Mouse (Mus musculus): Measurements from ENCODE around the gene Adgrg1. TPM values are rescaled to one million over a fixed set of nuclear protein-coding genes. Genes with fewer than 3 reads are reported as not detected.
"Not testable (repeated sequence)": the region's sequence is repeated elsewhere in the genome, so short reads cannot be mapped to it uniquely, and the experiment has no call there.

The Adgrg1 gene
- polyA plus RNA-seq, 1 experiment from 2014 or later: 140 TPM

DNA sequence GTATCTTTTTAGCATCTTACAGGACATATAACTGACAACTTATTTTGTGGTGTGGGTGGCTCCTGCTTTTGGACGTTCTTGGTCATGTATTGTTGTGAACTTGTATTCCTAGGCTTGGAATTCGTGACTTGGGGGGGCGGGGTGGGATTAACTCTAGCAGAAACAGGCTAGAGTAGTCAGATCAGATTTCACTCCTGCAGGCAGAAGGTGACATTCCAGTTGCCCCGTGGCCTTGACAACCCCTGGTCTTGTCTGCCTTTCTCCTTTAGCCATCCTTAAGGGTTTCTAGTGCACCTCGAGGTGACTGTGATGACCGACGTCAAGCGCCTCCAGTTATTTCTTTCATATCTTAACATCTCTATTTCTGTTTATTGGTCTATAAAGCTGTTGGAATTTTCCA lies 48.6 kb downstream of the Adgrg1 start:
- no peaks in the 10 kb centered on the region for H3K9me3 ChIP-seq (ENCODE audit: control insufficient read depth, low read length)
- no peak overlapping the region for H3K4me3 ChIP-seq (ENCODE audit: low read depth, low read length)
- H3K9ac ChIP-seq (ENCODE audit: low read length): no peak overlapping the region
- H3K27ac ChIP-seq (ENCODE audit: low read depth, low read length): no peak overlapping the region
- no peaks in the 10 kb centered on the region for H3K27me3 ChIP-seq (ENCODE audit: control insufficient read depth, insufficient read depth, low read length)
- H3K36me3 ChIP-seq (ENCODE audit: control insufficient read depth, insufficient read depth, low read length): no peaks in the 10 kb centered on the region
- no peaks in the 10 kb centered on the region; the same call in 1 of the 2 replicates for H3K4me1 ChIP-seq (ENCODE audit: control insufficient read depth, insufficient read depth, low read length)
- H3K4me2 ChIP-seq (ENCODE audit: low read depth): no peak overlapping the region
- no peak for ATAC-seq (ENCODE audit: insufficient read depth, low FRiP score, low TSS enrichment)
- DNase-seq (ENCODE audit: low spot score): no peak
- 35% methylated on average over 8 of the region's 8 CpGs for WGBS

DNA sequence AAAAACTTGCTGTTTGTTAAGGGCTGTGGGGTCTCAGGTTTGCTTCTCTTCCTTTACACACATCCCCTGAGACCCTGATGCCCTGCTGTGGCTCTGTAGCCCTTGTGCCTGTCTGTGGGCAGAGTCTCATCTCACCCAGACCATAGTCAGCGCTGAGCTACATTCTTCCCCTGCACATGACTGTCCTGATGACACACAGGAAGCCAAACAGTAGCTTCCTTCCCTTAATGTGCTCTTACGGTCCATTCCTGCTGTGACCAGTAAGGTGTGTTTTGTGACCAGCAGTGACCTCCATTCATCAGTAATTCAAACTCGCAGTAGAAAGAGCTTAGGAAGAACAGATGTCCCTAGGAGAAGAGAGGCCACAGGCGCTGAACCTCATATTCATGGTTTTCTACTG lies 49.8 kb downstream of the Adgrg1 start:
- H3K4me2 ChIP-seq (ENCODE audit: low read depth): no peak overlapping the region
- ATAC-seq (ENCODE audit: insufficient read depth, low FRiP score, low TSS enrichment) (no peak), DNase-seq (ENCODE audit: low spot score) (no peak)
- no peaks in the 10 kb centered on the region for H3K27me3 ChIP-seq (ENCODE audit: control insufficient read depth, insufficient read depth, low read length)
- WGBS: 74% methylated on average over 4 of the region's 4 CpGs
- H3K36me3 ChIP-seq (ENCODE audit: control insufficient read depth, insufficient read depth, low read length): no peaks in the 10 kb centered on the region
- H3K27ac ChIP-seq (ENCODE audit: low read depth, low read length): no peak overlapping the region
- H3K4me1 ChIP-seq (ENCODE audit: control insufficient read depth, insufficient read depth, low read length): no peaks in the 10 kb centered on the region; the same call in 1 of the 2 replicates
- H3K9ac ChIP-seq (ENCODE audit: low read length): no peak overlapping the region
- H3K9me3 ChIP-seq (ENCODE audit: control insufficient read depth, low read length): no peaks in the 10 kb centered on the region
- H3K4me3 ChIP-seq (ENCODE audit: low read depth, low read length): no peak overlapping the region

- Histone ChIP-seq H3K9me3 (ENCODE audit: control insufficient read depth, low read length) (no peaks in the 10 kb centered on the region), H3K36me3 (ENCODE audit: control insufficient read depth, insufficient read depth, low read length) (no peaks in the 10 kb centered on the region), H3K4me2 (ENCODE audit: low read depth) (no peak overlapping the region), H3K9ac (ENCODE audit: low read length) (no peak overlapping the region), H3K27ac (ENCODE audit: low read depth, low read length) (no peak overlapping the region), H3K27me3 (ENCODE audit: control insufficient read depth, insufficient read depth, low read length) (no peaks in the 10 kb centered on the region), H3K4me1 (ENCODE audit: control insufficient read depth, insufficient read depth, low read length) (no peaks in the 10 kb centered on the region; the same call in 1 of the 2 replicates), H3K4me3 (ENCODE audit: low read depth, low read length) (no peak overlapping the region)
- whole genome bisulfite sequencing: 64% methylated on average over 2 of the region's 2 CpGs
- ATAC-seq (ENCODE audit: insufficient read depth, low FRiP score, low TSS enrichment) (no peak), DNase-seq (ENCODE audit: low spot score) (no peak)
These were observed 50.9 kb downstream of the Adgrg1 start for GRCm38 (mm10) chr8:95025421-95025820.

DNA sequence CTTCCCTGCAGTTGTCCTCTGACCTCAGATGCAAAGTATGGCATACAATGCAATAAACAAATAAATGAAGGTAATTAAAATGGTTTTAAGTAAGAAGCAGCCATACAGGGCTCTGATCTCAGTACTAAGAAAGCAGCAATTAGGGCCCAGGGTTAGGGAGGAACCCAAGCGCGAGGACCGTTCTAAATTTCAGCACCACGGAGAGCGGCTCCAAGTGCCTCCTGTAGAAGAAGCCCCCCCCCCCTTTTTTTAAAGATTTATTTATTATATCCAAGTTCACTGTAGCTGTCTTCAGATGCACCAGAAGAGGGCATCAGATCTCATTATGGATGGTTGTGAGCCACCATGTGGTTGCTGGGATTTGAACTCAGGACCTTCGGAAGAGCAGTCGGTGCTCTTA lies 53.8 kb downstream of the Adgrg1 start:
- not testable (repeated sequence) for H3K4me3 ChIP-seq (ENCODE audit: low read depth, low read length); H3K27ac ChIP-seq (ENCODE audit: low read depth, low read length); ATAC-seq (ENCODE audit: insufficient read depth, low FRiP score, low TSS enrichment); H3K36me3 ChIP-seq (ENCODE audit: control insufficient read depth, insufficient read depth, low read length); H3K4me2 ChIP-seq (ENCODE audit: low read depth); H3K9me3 ChIP-seq (ENCODE audit: control insufficient read depth, low read length); H3K27me3 ChIP-seq (ENCODE audit: control insufficient read depth, insufficient read depth, low read length); H3K4me1 ChIP-seq (ENCODE audit: control insufficient read depth, insufficient read depth, low read length); H3K9ac ChIP-seq (ENCODE audit: low read length)
- WGBS: 55% methylated on average over 7 of the region's 7 CpGs
- peak; percentile 42 for DNase-seq (ENCODE audit: low spot score)

DNA sequence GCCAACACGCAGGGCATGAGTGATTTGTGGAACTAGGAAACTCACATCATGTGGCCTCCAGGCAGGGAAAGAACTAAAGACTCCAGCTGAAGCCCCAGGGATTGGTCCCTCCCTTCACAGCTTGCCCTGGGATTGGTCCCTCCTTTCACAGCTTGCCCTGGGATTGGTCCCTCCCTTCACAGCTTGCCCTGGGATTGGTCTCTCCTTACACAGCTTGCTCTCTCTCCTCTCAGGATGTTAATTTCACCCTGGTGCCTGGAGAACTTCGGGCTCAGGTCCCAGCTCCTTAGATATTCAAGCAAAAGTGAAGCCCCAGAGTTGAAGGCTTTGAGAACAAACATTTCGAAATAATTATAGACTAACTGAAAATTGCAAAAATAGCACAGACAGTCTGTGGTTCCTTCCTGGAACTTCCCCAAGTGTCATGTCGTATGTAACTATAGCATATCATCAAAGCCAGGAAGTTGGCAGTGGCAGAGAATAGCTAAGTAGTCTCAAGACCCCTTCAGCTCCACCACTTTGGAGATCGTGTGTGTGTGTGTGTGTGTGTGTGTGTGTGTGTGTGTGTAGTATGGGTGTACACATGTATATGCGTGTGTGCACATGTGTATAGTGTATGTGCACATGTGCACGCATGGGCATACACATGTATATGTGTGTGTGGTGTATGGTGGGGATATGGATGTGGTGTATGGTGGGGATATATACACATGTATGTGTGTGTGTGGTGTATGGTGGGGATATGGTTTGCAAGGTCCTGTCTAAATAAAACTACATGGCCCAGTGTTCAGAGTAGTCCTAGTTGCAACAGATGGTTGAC lies 62.8 kb downstream of the Adgrg1 start:
- no peak for DNase-seq (ENCODE audit: low spot score)
- Histone ChIP-seq H3K27ac (ENCODE audit: low read depth, low read length) (no peak overlapping the region), H3K4me1 (ENCODE audit: control insufficient read depth, insufficient read depth, low read length) (no peaks in the 10 kb centered on the region), H3K36me3 (ENCODE audit: control insufficient read depth, insufficient read depth, low read length) (no peaks in the 10 kb centered on the region), H3K27me3 (ENCODE audit: control insufficient read depth, insufficient read depth, low read length) (no peaks in the 10 kb centered on the region), H3K4me3 (ENCODE audit: low read depth, low read length) (no peak overlapping the region), H3K9ac (ENCODE audit: low read length) (no peak overlapping the region), H3K9me3 (ENCODE audit: control insufficient read depth, low read length) (no peaks in the 10 kb centered on the region), H3K4me2 (ENCODE audit: low read depth) (no peak overlapping the region)
- WGBS: 72% methylated on average over 7 of the region's 7 CpGs
- no peak for ATAC-seq (ENCODE audit: insufficient read depth, low FRiP score, low TSS enrichment)

GRCm38 (mm10) chr8:95041883-95042784 lies 67.6 kb downstream of the Adgrg1 start:
- WGBS: 72% methylated on average over 6 of the region's 6 CpGs
- Histone ChIP-seq H3K4me3 (ENCODE audit: low read depth, low read length) (no peak overlapping the region), H3K27me3 (ENCODE audit: control insufficient read depth, insufficient read depth, low read length) (no peaks in the 10 kb centered on the region), H3K36me3 (ENCODE audit: control insufficient read depth, insufficient read depth, low read length) (no peaks in the 10 kb centered on the region), H3K9me3 (ENCODE audit: control insufficient read depth, low read length) (no peaks in the 10 kb centered on the region), H3K9ac (ENCODE audit: low read length) (no peak overlapping the region), H3K27ac (ENCODE audit: low read depth, low read length) (no peak overlapping the region), H3K4me1 (ENCODE audit: control insufficient read depth, insufficient read depth, low read length) (no peaks in the 10 kb centered on the region), H3K4me2 (ENCODE audit: low read depth) (no peak overlapping the region)
- no peak for ATAC-seq (ENCODE audit: insufficient read depth, low FRiP score, low TSS enrichment)
- no peak for DNase-seq (ENCODE audit: low spot score)

GRCm38 (mm10) chr8:95044811-95045210 lies 70.3 kb downstream of the Adgrg1 start:
- ATAC-seq (ENCODE audit: insufficient read depth, low FRiP score, low TSS enrichment) (no peak), DNase-seq (ENCODE audit: low spot score) (no peak)
- 67% methylated on average over 4 of the region's 4 CpGs for WGBS
- Histone ChIP-seq H3K9me3 (ENCODE audit: control insufficient read depth, low read length) (no peaks in the 10 kb centered on the region), H3K27me3 (ENCODE audit: control insufficient read depth, insufficient read depth, low read length) (no peaks in the 10 kb centered on the region), H3K9ac (ENCODE audit: low read length) (no peak overlapping the region), H3K4me2 (ENCODE audit: low read depth) (no peak overlapping the region), H3K36me3 (ENCODE audit: control insufficient read depth, insufficient read depth, low read length) (no peaks in the 10 kb centered on the region), H3K4me3 (ENCODE audit: low read depth, low read length) (no peak overlapping the region), H3K4me1 (ENCODE audit: control insufficient read depth, insufficient read depth, low read length) (no peaks in the 10 kb centered on the region), H3K27ac (ENCODE audit: low read depth, low read length) (no peak overlapping the region)

GRCm38 (mm10) chr8:95046982-95047381 lies 72.4 kb downstream of the Adgrg1 start:
- Histone ChIP-seq H3K27me3 (ENCODE audit: control insufficient read depth, insufficient read depth, low read length) (no peaks in the 10 kb centered on the region), H3K36me3 (ENCODE audit: control insufficient read depth, insufficient read depth, low read length) (no peaks in the 10 kb centered on the region), H3K4me2 (ENCODE audit: low read depth) (no peak overlapping the region), H3K9me3 (ENCODE audit: control insufficient read depth, low read length) (no peaks in the 10 kb centered on the region), H3K4me3 (ENCODE audit: low read depth, low read length) (no peak overlapping the region), H3K27ac (ENCODE audit: low read depth, low read length) (no peak overlapping the region), H3K4me1 (ENCODE audit: control insufficient read depth, insufficient read depth, low read length) (no peaks in the 10 kb centered on the region), H3K9ac (ENCODE audit: low read length) (no peak overlapping the region)
- DNase-seq (ENCODE audit: low spot score) (no peak), ATAC-seq (ENCODE audit: insufficient read depth, low FRiP score, low TSS enrichment) (no peak)
- WGBS: 80% methylated on average over 3 of the region's 3 CpGs

Data from neural tube, embryonic 11.5 days (tissue).